Mouse (Mus musculus) olfactory bulb, adult 2 months (tissue): ENCODE results near the gene Cd37.

Experiments used
- CTCF ChIP-seq: fragments of 200-500 bp; IDR thresholded peaks from 2 replicates; pipeline ENCODE4 v1.5.1; 2012; ENCODE audit warnings: low read depth, mild to moderate bottlenecking, low read length, moderate library complexity; ENCODE audit not compliant: insufficient read depth
- POLR2A ChIP-seq: fragments of 200-500 bp; IDR thresholded peaks from 2 replicates; pipeline ENCODE4 v1.6.1; 2012; ENCODE audit warnings: mild to moderate bottlenecking, low read depth, low read length, moderate library complexity; ENCODE audit not compliant: insufficient read depth

GRCm38 (mm10) chr7:45190186-45190585 lies 48.7 kb downstream of the Cd37 start:
- TF ChIP-seq CTCF (no peak), POLR2A (no peak)
